Mouse (Mus musculus) G1E (cell line): ENCODE measurements around the gene Cdk6.

ENCODE experiments used
- CTCF ChIP-seq: IDR thresholded peaks from 2 replicates; pipeline ENCODE4 v1.5.1; 2012; ENCODE audit warnings: low read depth, low read length, inconsistent platforms, mixed read lengths
- GATA1 ChIP-seq: IDR thresholded peaks from 2 replicates; pipeline ENCODE4 v1.6.1; 2012; ENCODE audit warnings: borderline replicate concordance, low read length, inconsistent platforms, mixed read lengths
- GATA2 ChIP-seq: IDR thresholded peaks from 2 replicates; pipeline ENCODE4 v1.6.1; 2012; ENCODE audit warnings: low read depth, low read length, inconsistent platforms, borderline replicate concordance
- TAL1 ChIP-seq: conservative IDR thresholded peaks from 2 replicates; pipeline ENCODE4 v1.6.1; 2012; ENCODE audit warnings: low read depth, low read length, inconsistent platforms, mixed read lengths

DNA sequence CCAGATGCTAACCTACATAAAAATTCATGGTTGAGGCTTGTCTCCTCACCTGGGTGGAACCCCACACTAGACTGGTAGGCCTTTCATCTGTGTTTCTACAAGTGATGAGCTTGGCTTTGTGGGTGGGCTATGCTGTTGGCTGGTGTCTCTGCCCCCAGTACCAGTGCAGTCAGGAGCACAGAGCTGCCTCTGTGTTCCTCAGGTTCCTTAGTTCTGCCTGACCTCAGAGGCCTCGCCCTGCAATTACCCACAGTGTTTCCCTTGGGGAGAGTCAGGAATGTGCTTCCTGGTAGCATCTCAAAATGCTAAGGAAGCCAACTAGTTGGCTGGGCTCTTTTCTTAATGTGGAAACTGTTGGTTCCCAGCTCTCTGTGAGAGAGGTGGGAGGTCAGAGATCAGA lies 35.1 kb upstream of the Cdk6 start:
- no peak for TF ChIP-seq CTCF
- TF ChIP-seq GATA2 = no peak
- no peak for TF ChIP-seq GATA1
- no peak for TF ChIP-seq TAL1
